Mouse (Mus musculus): Measurements from ENCODE around the gene Tada2a. TPM values are rescaled to one million over a fixed set of nuclear protein-coding genes. Genes with fewer than 3 reads are reported as not detected.

The Tada2a gene
- polyA plus RNA-seq, 1 experiment from 2014 or later: 32.8 TPM

DNA sequence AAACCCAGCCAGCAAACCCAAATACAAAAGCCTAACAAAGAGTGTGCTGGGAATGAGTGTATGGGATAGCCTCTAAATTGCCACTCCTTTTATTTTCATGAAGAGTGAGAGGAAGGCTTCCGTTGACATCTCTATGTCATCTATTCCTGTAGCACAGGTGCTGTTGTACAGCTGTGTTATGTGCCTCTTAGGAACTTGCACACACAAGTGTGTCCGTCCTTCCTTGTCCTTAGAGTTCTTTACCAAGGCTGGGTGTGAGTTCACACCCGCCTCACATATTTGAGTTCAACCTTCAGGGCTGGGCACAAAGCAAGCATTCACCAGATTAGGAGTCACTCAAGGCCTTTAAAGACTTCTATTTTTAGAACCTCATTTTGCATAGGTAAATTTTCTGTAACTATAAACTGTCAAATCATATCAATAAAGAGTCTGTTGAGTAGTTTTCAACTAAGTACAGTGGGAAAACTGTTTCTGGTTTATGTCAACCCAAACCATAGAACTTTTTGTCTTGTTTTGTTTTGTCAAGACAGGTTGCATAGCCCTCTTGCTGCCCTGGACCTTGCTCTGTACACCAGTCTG, 65.7 kb downstream of the Tada2a start:
- DNase-seq (ENCODE audit: low spot score): no peak
- WGBS: 84% methylated on average over 3 of the region's 3 CpGs
- ATAC-seq (ENCODE audit: insufficient read depth, low FRiP score, low TSS enrichment): no peak
- peaks cover 7% of the 10 kb centered on the region; the same call in 1 of the 2 replicates for H3K4me1 ChIP-seq (ENCODE audit: control insufficient read depth, insufficient read depth, low read length)
- no peaks in the 10 kb centered on the region for H3K9me3 ChIP-seq (ENCODE audit: control insufficient read depth, low read length)
- no peak overlapping the region for H3K4me2 ChIP-seq (ENCODE audit: low read depth)
- H3K9ac ChIP-seq (ENCODE audit: low read length): no peak overlapping the region
- H3K27ac ChIP-seq (ENCODE audit: low read depth, low read length): no peak overlapping the region
- H3K36me3 ChIP-seq (ENCODE audit: control insufficient read depth, insufficient read depth, low read length): no peaks in the 10 kb centered on the region
- H3K4me3 ChIP-seq (ENCODE audit: low read depth, low read length): no peak overlapping the region
- peaks cover 10% of the 10 kb centered on the region for H3K27me3 ChIP-seq (ENCODE audit: control insufficient read depth, insufficient read depth, low read length)

DNA sequence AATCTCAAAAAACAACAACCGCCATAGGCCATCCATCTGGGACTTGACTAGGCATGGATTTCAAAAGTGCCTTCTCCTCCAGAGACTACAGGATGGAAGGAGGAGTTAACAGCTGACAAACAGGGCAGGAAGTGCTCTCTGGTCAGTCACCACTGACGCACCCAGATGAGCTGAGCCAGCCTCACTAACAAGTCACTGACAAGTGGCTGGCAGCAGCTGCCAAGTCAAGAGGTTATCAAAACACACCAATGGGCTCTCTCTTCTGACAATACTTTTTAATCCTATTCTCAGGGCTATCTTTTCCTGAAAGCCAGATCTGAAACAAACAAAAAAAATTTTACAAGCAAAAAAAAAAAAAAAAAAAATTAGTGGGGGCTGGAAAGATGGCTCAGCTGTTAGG, 66.6 kb downstream of the Tada2a start:
- H3K9me3 ChIP-seq (ENCODE audit: control insufficient read depth, low read length): no peaks in the 10 kb centered on the region
- DNase-seq (ENCODE audit: low spot score) (no peak), ATAC-seq (ENCODE audit: insufficient read depth, low FRiP score, low TSS enrichment) (no peak)
- no peaks in the 10 kb centered on the region for H3K36me3 ChIP-seq (ENCODE audit: control insufficient read depth, insufficient read depth, low read length)
- WGBS: 58% methylated on average over 2 of the region's 2 CpGs
- peaks cover 6% of the 10 kb centered on the region for H3K27me3 ChIP-seq (ENCODE audit: control insufficient read depth, insufficient read depth, low read length)
- no peak overlapping the region for H3K9ac ChIP-seq (ENCODE audit: low read length)
- peaks cover 7% of the 10 kb centered on the region; the same call in 1 of the 2 replicates for H3K4me1 ChIP-seq (ENCODE audit: control insufficient read depth, insufficient read depth, low read length)
- no peak overlapping the region for H3K4me2 ChIP-seq (ENCODE audit: low read depth)
- H3K27ac ChIP-seq (ENCODE audit: low read depth, low read length): no peak overlapping the region
- no peak overlapping the region for H3K4me3 ChIP-seq (ENCODE audit: low read depth, low read length)

DNA sequence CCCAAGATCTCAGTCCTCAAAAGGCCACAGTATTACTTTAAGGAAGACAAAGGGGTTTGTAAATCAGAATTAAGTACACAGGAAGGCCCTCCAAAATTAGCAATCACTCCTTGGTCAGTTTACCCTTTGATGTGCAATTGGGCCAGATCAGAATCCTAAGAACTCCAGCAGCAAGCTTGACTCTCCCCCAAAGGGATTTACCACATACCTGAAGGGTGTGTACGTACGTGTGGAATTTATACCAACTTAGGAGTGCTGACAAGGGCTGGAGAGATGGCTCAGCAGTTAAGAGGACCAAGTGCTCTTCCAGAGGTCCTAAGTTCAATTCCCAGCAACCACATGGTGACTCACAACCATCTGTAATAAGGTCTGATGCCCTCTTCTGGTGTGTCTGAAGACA, 67.5 kb downstream of the Tada2a start:
- Histone ChIP-seq H3K4me2 (ENCODE audit: low read depth) (no peak overlapping the region), H3K4me3 (ENCODE audit: low read depth, low read length) (no peak overlapping the region), H3K9me3 (ENCODE audit: control insufficient read depth, low read length) (no peaks in the 10 kb centered on the region), H3K4me1 (ENCODE audit: control insufficient read depth, insufficient read depth, low read length) (peaks cover 2% of the 10 kb centered on the region; the same call in 1 of the 2 replicates), H3K36me3 (ENCODE audit: control insufficient read depth, insufficient read depth, low read length) (no peaks in the 10 kb centered on the region), H3K27me3 (ENCODE audit: control insufficient read depth, insufficient read depth, low read length) (peaks cover 1% of the 10 kb centered on the region; the same call in 1 of the 2 replicates), H3K27ac (ENCODE audit: low read depth, low read length) (no peak overlapping the region), H3K9ac (ENCODE audit: low read length) (no peak overlapping the region)
- no peak for ATAC-seq (ENCODE audit: insufficient read depth, low FRiP score, low TSS enrichment)
- WGBS: 90% methylated on average over 2 of the region's 2 CpGs
- no peak for DNase-seq (ENCODE audit: low spot score)

DNA sequence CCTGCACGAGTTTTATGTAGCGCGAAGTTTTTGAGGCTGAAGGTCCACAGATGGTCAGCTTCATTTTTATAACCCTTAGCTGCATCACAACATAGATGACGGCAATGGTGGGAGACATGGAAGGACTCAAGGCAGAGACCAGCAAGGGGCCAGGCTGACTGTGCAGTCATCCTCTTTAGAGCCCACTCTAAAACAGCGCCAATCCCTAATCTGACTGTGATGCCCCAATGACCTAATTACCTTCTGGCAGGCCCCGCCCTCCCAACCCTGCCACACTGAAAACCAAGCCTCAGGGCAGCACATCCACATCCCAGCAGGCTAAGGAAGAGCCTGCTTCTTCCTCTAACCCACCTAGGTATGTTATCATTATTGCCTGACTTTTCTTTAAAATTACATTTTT, 68.8 kb downstream of the Tada2a start:
- Histone ChIP-seq H3K4me1 (ENCODE audit: control insufficient read depth, insufficient read depth, low read length) (no peaks in the 10 kb centered on the region), H3K9me3 (ENCODE audit: control insufficient read depth, low read length) (no peaks in the 10 kb centered on the region), H3K36me3 (ENCODE audit: control insufficient read depth, insufficient read depth, low read length) (no peaks in the 10 kb centered on the region), H3K4me3 (ENCODE audit: low read depth, low read length) (no peak overlapping the region), H3K9ac (ENCODE audit: low read length) (no peak overlapping the region), H3K27ac (ENCODE audit: low read depth, low read length) (no peak overlapping the region), H3K4me2 (ENCODE audit: low read depth) (no peak overlapping the region), H3K27me3 (ENCODE audit: control insufficient read depth, insufficient read depth, low read length) (no peaks in the 10 kb centered on the region)
- 75% methylated on average over 6 of the region's 6 CpGs for WGBS
- no peak for ATAC-seq (ENCODE audit: insufficient read depth, low FRiP score, low TSS enrichment)
- no peak for DNase-seq (ENCODE audit: low spot score)

DNA sequence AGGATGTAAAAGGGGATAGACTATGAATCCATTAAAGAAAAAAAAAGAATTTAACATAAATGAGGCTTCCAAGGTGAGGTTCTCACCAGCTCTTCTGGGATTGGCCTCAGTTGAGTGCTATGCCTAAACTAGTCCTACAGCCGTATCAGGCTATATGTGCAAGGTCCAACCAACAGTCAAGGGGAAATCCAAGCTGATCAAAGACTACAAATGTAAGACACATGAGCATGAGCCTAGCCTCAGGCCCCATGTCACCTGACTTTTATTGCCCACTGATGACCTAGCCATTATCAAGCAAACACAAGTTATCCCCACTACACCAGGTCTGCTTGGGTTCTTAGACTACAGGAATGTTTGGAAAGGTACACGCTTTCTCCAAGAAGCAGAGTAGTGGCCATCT, 69.6 kb downstream of the Tada2a start:
- 96% methylated on average over 2 of the region's 2 CpGs for WGBS
- Histone ChIP-seq H3K4me1 (ENCODE audit: control insufficient read depth, insufficient read depth, low read length) (no peaks in the 10 kb centered on the region), H3K9me3 (ENCODE audit: control insufficient read depth, low read length) (no peaks in the 10 kb centered on the region), H3K27me3 (ENCODE audit: control insufficient read depth, insufficient read depth, low read length) (no peaks in the 10 kb centered on the region), H3K4me3 (ENCODE audit: low read depth, low read length) (no peak overlapping the region), H3K36me3 (ENCODE audit: control insufficient read depth, insufficient read depth, low read length) (no peaks in the 10 kb centered on the region), H3K9ac (ENCODE audit: low read length) (no peak overlapping the region), H3K27ac (ENCODE audit: low read depth, low read length) (no peak overlapping the region), H3K4me2 (ENCODE audit: low read depth) (no peak overlapping the region)
- DNase-seq (ENCODE audit: low spot score) (no peak), ATAC-seq (ENCODE audit: insufficient read depth, low FRiP score, low TSS enrichment) (no peak)

DNA sequence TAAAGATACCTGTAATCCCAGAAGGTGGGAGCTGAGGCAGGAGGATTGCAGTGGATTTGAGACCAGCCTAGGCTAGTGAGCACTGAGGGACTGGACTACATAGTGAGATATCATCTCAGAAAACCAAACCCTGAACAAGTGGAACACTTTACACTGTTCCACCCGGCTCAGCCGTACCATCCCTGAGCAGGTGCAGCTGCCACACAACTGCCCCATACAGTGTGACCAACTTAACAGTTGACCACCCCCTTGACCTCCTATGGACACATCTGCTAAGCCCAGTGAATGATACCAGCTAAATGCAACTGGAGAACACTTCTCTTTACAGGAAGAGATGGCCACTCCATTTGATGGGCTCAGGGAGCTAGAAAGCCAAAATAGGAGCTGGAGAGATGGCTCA, 72.0 kb downstream of the Tada2a start:
- H3K9ac ChIP-seq (ENCODE audit: low read length): no peak overlapping the region

DNA sequence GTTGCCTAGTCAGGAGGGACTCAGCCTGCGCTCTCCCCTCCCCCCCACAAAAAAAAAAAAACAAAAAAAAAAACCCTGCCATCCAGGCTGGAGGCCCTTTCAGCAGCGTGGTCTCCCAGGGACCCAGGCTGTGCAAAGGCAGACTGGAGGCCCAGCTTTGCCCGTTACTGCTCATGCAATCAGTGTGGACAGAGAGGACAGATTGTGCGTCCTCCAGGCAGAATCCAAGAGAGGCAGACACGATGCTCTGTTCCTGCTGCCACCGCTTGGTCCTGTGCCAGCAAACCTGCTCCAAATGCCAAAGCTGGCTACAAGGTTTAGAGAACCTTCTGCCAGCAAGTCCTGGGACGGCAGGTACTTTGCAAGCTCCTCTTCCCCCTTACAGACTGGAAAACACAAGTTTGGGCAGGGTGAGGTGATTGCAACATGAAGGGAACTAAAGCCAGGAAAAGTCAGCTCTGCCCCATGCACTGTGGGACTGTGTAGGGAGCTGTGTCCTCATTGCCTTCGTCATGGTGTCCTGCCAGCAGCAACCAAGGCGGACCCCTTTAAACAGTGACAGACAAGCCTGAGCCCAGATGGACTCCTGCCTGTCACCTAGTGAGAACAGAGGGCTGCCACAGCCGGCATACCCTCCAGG, 75.8 kb downstream of the Tada2a start:
- Histone ChIP-seq H3K27ac (ENCODE audit: low read depth, low read length) (no peak overlapping the region), H3K4me2 (ENCODE audit: low read depth) (no peak overlapping the region), H3K36me3 (ENCODE audit: control insufficient read depth, insufficient read depth, low read length) (no peaks in the 10 kb centered on the region), H3K9ac (ENCODE audit: low read length) (no peak overlapping the region), H3K4me3 (ENCODE audit: low read depth, low read length) (no peak overlapping the region), H3K4me1 (ENCODE audit: control insufficient read depth, insufficient read depth, low read length) (no peaks in the 10 kb centered on the region), H3K27me3 (ENCODE audit: control insufficient read depth, insufficient read depth, low read length) (no peaks in the 10 kb centered on the region), H3K9me3 (ENCODE audit: control insufficient read depth, low read length) (no peaks in the 10 kb centered on the region)
- DNase-seq (ENCODE audit: low spot score): no peak
- ATAC-seq (ENCODE audit: insufficient read depth, low FRiP score, low TSS enrichment): no peak
- 75% methylated on average over 10 of the region's 10 CpGs for WGBS

More for the DNA sequence above, 72.0 kb downstream of the Tada2a start:
- Histone ChIP-seq H3K4me2 (ENCODE audit: low read depth) (no peak overlapping the region), H3K27ac (ENCODE audit: low read depth, low read length) (no peak overlapping the region), H3K27me3 (ENCODE audit: control insufficient read depth, insufficient read depth, low read length) (no peaks in the 10 kb centered on the region), H3K9me3 (ENCODE audit: control insufficient read depth, low read length) (no peaks in the 10 kb centered on the region), H3K4me3 (ENCODE audit: low read depth, low read length) (no peak overlapping the region), H3K36me3 (ENCODE audit: control insufficient read depth, insufficient read depth, low read length) (no peaks in the 10 kb centered on the region), H3K4me1 (ENCODE audit: control insufficient read depth, insufficient read depth, low read length) (no peaks in the 10 kb centered on the region)
- ATAC-seq (ENCODE audit: insufficient read depth, low FRiP score, low TSS enrichment): no peak
- WGBS: 95% methylated on average over 2 of the region's 2 CpGs
- no peak for DNase-seq (ENCODE audit: low spot score)

DNA sequence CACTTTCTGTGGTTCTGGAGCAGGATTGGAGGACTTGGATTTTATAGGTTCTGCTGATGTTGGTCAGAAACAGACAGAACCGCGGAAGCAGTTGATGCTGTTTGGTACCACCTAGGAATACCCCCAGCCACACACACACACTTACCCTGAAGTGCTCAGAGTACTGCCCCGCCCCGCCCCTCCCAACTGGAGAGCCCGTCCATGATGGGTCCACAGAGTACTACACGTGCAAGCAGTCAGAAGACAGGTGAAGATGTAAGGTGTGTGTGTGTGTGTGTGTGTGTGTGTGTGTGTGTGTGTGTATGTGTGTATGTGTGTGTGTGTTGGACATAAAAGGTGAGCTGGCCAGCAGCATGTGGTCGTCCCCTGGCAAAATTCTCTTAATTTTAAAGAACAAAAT, 76.3 kb downstream of the Tada2a start:
- no peak overlapping the region for H3K4me2 ChIP-seq (ENCODE audit: low read depth)
- no peak overlapping the region for H3K9ac ChIP-seq (ENCODE audit: low read length)
- WGBS: 94% methylated on average over 7 of the region's 7 CpGs
- no peak for ATAC-seq (ENCODE audit: insufficient read depth, low FRiP score, low TSS enrichment)
- no peak overlapping the region for H3K4me3 ChIP-seq (ENCODE audit: low read depth, low read length)
- no peaks in the 10 kb centered on the region for H3K27me3 ChIP-seq (ENCODE audit: control insufficient read depth, insufficient read depth, low read length)
- no peaks in the 10 kb centered on the region for H3K9me3 ChIP-seq (ENCODE audit: control insufficient read depth, low read length)
- H3K36me3 ChIP-seq (ENCODE audit: control insufficient read depth, insufficient read depth, low read length): no peaks in the 10 kb centered on the region
- no peak overlapping the region for H3K27ac ChIP-seq (ENCODE audit: low read depth, low read length)
- DNase-seq (ENCODE audit: low spot score): no peak
- H3K4me1 ChIP-seq (ENCODE audit: control insufficient read depth, insufficient read depth, low read length): 0 out of 2 replicates have a peak, but pooled peaks cover 2% of the 10 kb centered on the region

DNA sequence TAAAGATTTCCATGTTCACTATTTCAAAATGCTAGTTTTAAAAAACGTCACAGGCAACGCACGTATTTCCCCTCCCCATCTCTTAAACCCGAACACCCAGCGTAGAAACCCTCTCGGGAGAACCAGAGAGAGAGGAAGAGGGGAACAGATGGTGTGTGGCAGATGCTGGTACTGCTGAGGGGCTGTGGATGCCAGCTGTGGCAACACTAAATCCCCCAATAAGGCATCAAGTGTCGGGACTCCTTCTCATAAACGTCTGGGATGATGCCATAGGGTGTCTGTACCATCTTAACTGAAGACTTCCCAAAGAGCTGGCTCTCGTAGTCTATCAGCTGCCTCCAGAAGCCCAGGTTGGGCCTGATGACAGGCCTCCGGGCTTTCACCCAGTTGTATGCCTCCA, 81.0 kb downstream of the Tada2a start:
- no peaks in the 10 kb centered on the region for H3K9me3 ChIP-seq (ENCODE audit: control insufficient read depth, low read length)
- 60% methylated on average over 10 of the region's 10 CpGs for WGBS
- no peak overlapping the region for H3K4me3 ChIP-seq (ENCODE audit: low read depth, low read length)
- H3K4me2 ChIP-seq (ENCODE audit: low read depth): no peak overlapping the region
- no peaks in the 10 kb centered on the region for H3K36me3 ChIP-seq (ENCODE audit: control insufficient read depth, insufficient read depth, low read length)
- DNase-seq (ENCODE audit: low spot score) (no peak), ATAC-seq (ENCODE audit: insufficient read depth, low FRiP score, low TSS enrichment) (no peak)
- 0 out of 2 replicates have a peak overlapping the region, but pooled peaks have one; percentile 14 for H3K27ac ChIP-seq (ENCODE audit: low read depth, low read length)
- no peak overlapping the region for H3K9ac ChIP-seq (ENCODE audit: low read length)
- peaks cover 7% of the 10 kb centered on the region; the same call in 1 of the 2 replicates for H3K4me1 ChIP-seq (ENCODE audit: control insufficient read depth, insufficient read depth, low read length)
- no peaks in the 10 kb centered on the region for H3K27me3 ChIP-seq (ENCODE audit: control insufficient read depth, insufficient read depth, low read length)

All from neural tube, embryonic 11.5 days (tissue).